Mouse (Mus musculus) heart, postnatal 0 days (tissue): ENCODE measurements around the gene Fer1l4.

Experiments
- CTCF ChIP-seq: IDR thresholded peaks from 2 replicates; pipeline ENCODE4 v1.5.1; 2016; ENCODE audit warnings: antibody characterized with exemption, control low read depth, low read depth
- EP300 ChIP-seq: IDR thresholded peaks from 2 replicates; pipeline ENCODE4 v1.6.1; 2016; ENCODE audit warnings: antibody characterized with exemption, low read depth

- TF ChIP-seq CTCF (no peak), EP300 (no peak)
Measured at GRCm38 (mm10) chr2:156025482-156025881, 27.3 kb downstream of the Fer1l4 start.
